Mouse (Mus musculus) spleen, adult 2 months (tissue): Measurements from ENCODE around the gene Slc2a13. TPM values are rescaled to one million over a fixed set of nuclear protein-coding genes. Genes with fewer than 3 reads are reported as not detected.

Experiments used
- DNase-seq, 2 experiments: peaks; one replicate each; pipeline versions ENCODE4 v3.0.0 to v3.0.0-alpha.2; 2012 to 2021; ENCODE audit warnings: low spot score in 2 of 2, low read depth in 1 of 2
- H3K27ac ChIP-seq: fragments of 200-500 bp; 2 replicates; pipeline ENCODE4 v1.5.1; 2012; ENCODE audit warnings: low read length, inconsistent platforms; ENCODE audit not compliant: insufficient read depth
- H3K27me3 ChIP-seq: fragments of 200-500 bp; 2 replicates; pipeline ENCODE4 v1.6.1; 2012; ENCODE audit warnings: mild to moderate bottlenecking, moderate library complexity, low read length, inconsistent platforms; ENCODE audit not compliant: control insufficient read depth, insufficient read depth
- H3K36me3 ChIP-seq: fragments of 200-500 bp; 2 replicates; pipeline ENCODE4 v1.6.1; 2012; ENCODE audit warnings: mild to moderate bottlenecking, low read length, inconsistent platforms; ENCODE audit not compliant: control insufficient read depth, insufficient read depth
- H3K4me1 ChIP-seq: fragments of 200-500 bp; 2 replicates; pipeline ENCODE4 v1.6.1; 2011; ENCODE audit warnings: inconsistent platforms; ENCODE audit not compliant: control insufficient read depth, insufficient read depth, insufficient read length
- H3K4me3 ChIP-seq: fragments of 200-500 bp; 2 replicates; pipeline ENCODE4 v1.5.1; 2011; ENCODE audit warnings: mild to moderate bottlenecking, inconsistent platforms; ENCODE audit not compliant: insufficient read depth, insufficient read length; ENCODE audit errors: extremely low read depth
- CTCF ChIP-seq: fragments of 200-500 bp; IDR thresholded peaks from 2 replicates; pipeline ENCODE4 v1.5.1; 2011; ENCODE audit warnings: mild to moderate bottlenecking, inconsistent platforms; ENCODE audit not compliant: insufficient read depth, insufficient read length, insufficient replicate concordance; ENCODE audit errors: extremely low read depth
- POLR2A ChIP-seq: fragments of 200-500 bp; IDR thresholded peaks from 2 replicates; pipeline ENCODE4 v1.6.1; 2011; ENCODE audit warnings: low read depth, low read length, inconsistent platforms
- WGBS: fragments of 180-500 bp; shearing (Covaris S2); methylation state at CpG from one replicate; pipeline ENCODE4 v1.1.7; 2018; 5-methylcytosine and 5-hydroxymethylcytosine counted together
- polyA plus RNA-seq: library from polyadenylated mRNA; depleted of rRNA; stranded (reverse); fragments of >200 nt; gene quantifications from 2 replicates; pipeline ENCODE4 v1.2.3, GENCODE M21; 2012

Gene Slc2a13
- polyA plus RNA-seq, 1 experiment = 0.30 TPM

DNA sequence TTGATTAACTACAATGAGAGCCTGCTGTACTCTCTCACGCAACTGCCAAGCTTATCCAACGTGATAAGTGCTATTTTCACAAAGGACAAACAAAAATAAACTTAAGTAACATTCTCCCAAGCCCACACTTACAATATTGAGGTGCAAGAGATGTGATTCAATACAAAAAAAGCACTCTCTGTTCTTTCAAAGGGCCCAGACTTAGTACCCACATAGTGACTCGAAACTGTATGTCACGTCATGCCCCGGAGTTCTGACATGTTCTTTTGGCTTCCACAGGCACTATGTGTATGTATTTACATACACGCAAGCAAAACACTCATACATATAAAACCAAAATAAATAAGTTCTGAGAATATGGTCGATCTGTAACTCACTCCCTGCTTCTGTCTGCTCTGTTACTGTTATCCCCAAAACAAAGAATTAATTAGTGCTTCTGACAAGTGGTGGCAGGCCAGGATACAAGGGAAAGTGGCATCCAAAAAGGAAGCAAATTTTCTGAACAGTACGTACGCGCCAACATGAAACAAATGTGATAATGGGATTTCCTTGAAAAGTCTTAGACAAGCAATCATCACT, 109.1 kb downstream of the Slc2a13 start:
- 88% methylated on average over 10 of the region's 10 CpGs for WGBS
- no peak for DNase-seq
- TF ChIP-seq POLR2A (no peak), CTCF (no peak)

DNA sequence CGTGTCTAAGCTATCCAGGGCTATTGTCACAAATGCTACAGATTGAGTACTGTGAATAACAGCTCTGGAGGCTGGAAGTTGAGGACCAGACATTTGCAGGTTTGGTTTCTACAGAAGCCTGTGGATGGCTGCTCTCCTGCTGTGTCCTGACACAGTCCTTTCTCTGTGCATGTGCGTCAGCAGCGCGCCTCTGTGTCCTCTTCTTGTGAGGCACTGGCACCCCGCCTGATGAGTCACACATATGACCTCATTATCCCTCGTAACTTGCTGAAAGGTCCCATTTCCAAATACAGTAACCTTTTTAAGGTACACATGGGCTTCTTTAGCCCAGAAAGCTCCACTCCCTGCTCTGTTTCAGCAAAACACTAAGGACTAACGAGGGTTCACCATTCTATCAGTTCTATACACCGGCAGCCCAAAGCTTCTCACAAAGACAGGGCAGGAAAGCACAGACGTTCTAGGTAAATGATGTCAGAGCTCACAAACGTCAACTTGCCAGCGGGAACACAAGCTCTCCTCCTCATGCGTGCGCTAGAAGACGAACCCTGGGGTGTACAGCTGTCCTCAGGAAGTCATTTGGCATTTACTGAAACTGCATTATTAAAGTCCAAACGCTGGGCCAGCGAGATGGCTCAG, 109.9 kb downstream of the Slc2a13 start:
- Histone ChIP-seq H3K4me3 (no peak overlapping the region), H3K27me3 (no peaks in the 10 kb centered on the region), H3K36me3 (no peaks in the 10 kb centered on the region), H3K4me1 (no peaks in the 10 kb centered on the region), H3K27ac (no peak overlapping the region)
- TF ChIP-seq CTCF = no peak
- no peak for TF ChIP-seq POLR2A
- no peak for DNase-seq
- 86% methylated on average over 16 of the region's 16 CpGs for WGBS

More for the DNA sequence above, 109.1 kb downstream of the Slc2a13 start:
- no peak overlapping the region for H3K4me3 ChIP-seq
- no peak overlapping the region for H3K27ac ChIP-seq
- H3K36me3 ChIP-seq = no peaks in the 10 kb centered on the region
- no peaks in the 10 kb centered on the region for H3K27me3 ChIP-seq
- no peaks in the 10 kb centered on the region for H3K4me1 ChIP-seq

DNA sequence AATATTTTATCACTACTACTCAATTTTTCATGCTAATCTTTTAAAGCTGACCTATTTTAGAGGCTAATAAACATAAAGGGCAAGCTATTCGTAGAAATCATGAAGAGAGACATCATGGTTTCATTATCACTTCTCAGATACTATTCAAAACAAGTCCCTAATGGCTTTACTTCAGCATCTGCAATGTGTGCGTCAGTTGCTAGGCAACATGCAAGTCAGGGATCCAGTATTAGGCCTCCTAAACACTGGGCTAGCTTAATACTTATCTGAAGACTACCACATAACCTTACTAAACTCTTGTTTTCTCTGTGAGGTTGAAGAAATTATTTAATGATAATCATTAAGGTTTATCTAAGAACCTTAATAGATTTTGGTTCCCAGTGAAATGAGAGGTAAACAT, 111.1 kb downstream of the Slc2a13 start:
- no peaks in the 10 kb centered on the region for H3K36me3 ChIP-seq
- WGBS = 71% methylated on average over 2 of the region's 2 CpGs
- no peak overlapping the region for H3K4me3 ChIP-seq
- no peaks in the 10 kb centered on the region for H3K4me1 ChIP-seq
- H3K27me3 ChIP-seq = no peaks in the 10 kb centered on the region
- no peak overlapping the region for H3K27ac ChIP-seq
- DNase-seq = no peak
- TF ChIP-seq POLR2A (no peak), CTCF (no peak)

DNA sequence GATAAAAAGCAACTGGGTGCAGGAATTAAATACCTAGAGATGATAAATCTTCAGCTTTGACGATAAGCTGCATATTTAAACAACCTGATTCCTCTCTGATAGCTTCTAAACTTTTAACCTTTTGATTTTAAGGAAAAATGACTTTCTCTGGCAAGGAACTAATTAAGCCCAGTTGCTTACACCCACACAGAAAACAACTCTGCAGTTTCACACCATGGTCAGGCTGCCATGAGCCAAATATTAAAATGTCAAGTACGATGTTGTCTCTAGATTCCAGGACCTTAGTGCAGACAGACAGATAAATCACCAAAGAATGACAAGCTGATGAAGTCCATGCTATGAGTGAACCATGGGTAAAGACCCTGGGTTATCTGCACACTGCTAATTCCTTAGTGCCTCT, 115.9 kb downstream of the Slc2a13 start:
- no peak for DNase-seq
- H3K27ac ChIP-seq = no peak overlapping the region
- 80% methylated on average over 2 of the region's 2 CpGs for WGBS

DNA sequence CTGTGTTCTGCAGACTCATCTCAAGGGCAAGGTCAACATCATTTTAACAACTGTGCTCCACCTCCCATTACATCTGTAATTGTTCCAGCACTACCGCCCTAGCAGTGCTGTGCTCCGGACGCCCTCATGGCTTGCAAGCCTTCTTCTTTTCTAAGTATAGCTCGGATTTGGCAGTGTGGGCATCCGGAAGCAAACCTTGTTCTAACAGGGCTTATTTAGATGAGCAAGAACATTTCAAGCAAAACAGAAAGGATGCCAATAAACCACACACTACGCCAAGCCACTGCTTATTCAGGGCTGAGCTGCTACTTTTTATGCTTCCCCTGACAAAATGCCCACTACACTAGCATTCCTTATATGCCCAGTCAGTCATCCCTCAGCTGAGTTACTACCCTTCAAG, 127.7 kb downstream of the Slc2a13 start:
- no peaks in the 10 kb centered on the region for H3K4me1 ChIP-seq
- H3K4me3 ChIP-seq = no peak overlapping the region
- DNase-seq = no peak
- no peak for TF ChIP-seq POLR2A
- TF ChIP-seq CTCF = no peak
- H3K36me3 ChIP-seq = no peaks in the 10 kb centered on the region
- no peak overlapping the region for H3K27ac ChIP-seq
- WGBS = 81% methylated on average over 6 of the region's 6 CpGs
- no peaks in the 10 kb centered on the region for H3K27me3 ChIP-seq

More for the DNA sequence above, 115.9 kb downstream of the Slc2a13 start:
- Histone ChIP-seq H3K36me3 (no peaks in the 10 kb centered on the region), H3K4me3 (no peak overlapping the region), H3K4me1 (no peaks in the 10 kb centered on the region), H3K27me3 (no peaks in the 10 kb centered on the region)
- TF ChIP-seq CTCF = no peak
- no peak for TF ChIP-seq POLR2A

DNA sequence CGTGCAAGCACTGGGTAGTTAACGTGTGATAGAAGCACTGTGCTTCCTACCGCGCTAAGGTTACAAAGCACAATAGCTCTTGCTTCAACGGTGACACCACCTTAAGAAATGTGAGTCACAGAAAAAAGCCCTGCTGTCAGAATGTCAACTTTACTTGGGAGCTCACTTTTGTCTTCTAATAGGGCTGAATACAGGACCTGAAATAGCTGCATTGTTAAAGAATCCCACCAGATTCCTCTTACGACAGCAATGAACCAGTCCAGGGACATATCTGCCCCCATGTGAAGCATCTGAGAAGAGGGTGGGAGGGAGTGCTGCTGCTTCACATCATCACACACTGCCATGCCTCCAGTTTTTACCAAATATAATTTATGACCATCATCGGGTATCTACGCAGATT, 129.6 kb downstream of the Slc2a13 start:
- WGBS = 95% methylated on average over 8 of the region's 8 CpGs

DNA sequence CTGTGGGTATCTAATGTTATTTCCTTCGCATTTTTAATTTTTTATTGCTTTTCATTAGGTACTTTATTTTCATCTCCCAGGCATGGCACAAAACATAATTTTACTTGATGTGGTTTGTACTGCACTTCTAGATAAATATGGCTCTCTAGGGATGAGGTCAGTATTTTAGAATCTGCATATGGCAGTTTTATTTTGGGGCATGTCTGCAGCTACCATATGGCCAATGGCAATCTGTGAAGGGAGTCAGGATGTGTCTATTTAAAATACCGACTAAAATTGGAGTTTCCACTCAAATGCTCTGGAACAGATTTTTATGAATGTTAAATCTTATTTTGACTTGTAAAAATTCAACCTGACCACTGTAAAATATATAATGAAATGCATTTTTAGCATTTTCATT, 133.2 kb downstream of the Slc2a13 start:
- no peak for DNase-seq
- H3K4me3 ChIP-seq = no peak overlapping the region
- WGBS = 80% methylated on average over 2 of the region's 2 CpGs
- no peaks in the 10 kb centered on the region for H3K36me3 ChIP-seq
- no peak for TF ChIP-seq POLR2A
- no peak for TF ChIP-seq CTCF
- H3K4me1 ChIP-seq = no peaks in the 10 kb centered on the region
- no peaks in the 10 kb centered on the region for H3K27me3 ChIP-seq
- H3K27ac ChIP-seq = no peak overlapping the region

More for the DNA sequence above, 129.6 kb downstream of the Slc2a13 start:
- no peaks in the 10 kb centered on the region for H3K36me3 ChIP-seq
- no peaks in the 10 kb centered on the region for H3K4me1 ChIP-seq
- TF ChIP-seq CTCF = no peak
- no peak for TF ChIP-seq POLR2A
- no peak overlapping the region for H3K27ac ChIP-seq
- no peak for DNase-seq
- no peaks in the 10 kb centered on the region for H3K27me3 ChIP-seq
- H3K4me3 ChIP-seq = no peak overlapping the region
